Mouse (Mus musculus) ES-Bruce4 (cell line): ENCODE results near the gene Spast. TPM values are rescaled to one million over a fixed set of nuclear protein-coding genes. Genes with fewer than 3 reads are reported as not detected.

Source experiments
- H3K27ac ChIP-seq: 2 replicates; pipeline ENCODE4 v1.5.1; 2012; ENCODE audit warnings: low read length, inconsistent platforms; ENCODE audit not compliant: insufficient read depth
- H3K27me3 ChIP-seq: 2 replicates; pipeline ENCODE4 v1.6.1; 2012; ENCODE audit warnings: mild to moderate bottlenecking, low read length, inconsistent platforms; ENCODE audit not compliant: control insufficient read depth, poor library complexity, insufficient read depth, severe bottlenecking
- H3K36me3 ChIP-seq: 2 replicates; pipeline ENCODE4 v1.6.1; 2012; ENCODE audit warnings: inconsistent platforms, mild to moderate bottlenecking, low read length, moderate library complexity; ENCODE audit not compliant: control insufficient read depth, poor library complexity, insufficient read depth, severe bottlenecking
- H3K4me1 ChIP-seq: one replicate; pipeline ENCODE4 v1.8.1; 2011; ENCODE audit warnings: low read length; ENCODE audit not compliant: control insufficient read depth, insufficient read depth
- H3K4me3 ChIP-seq: 2 replicates; pipeline ENCODE4 v1.5.1; 2011; ENCODE audit warnings: low read depth, mild to moderate bottlenecking, low read length
- H3K9ac ChIP-seq: 2 replicates; pipeline ENCODE4 v1.6.1; 2012; ENCODE audit warnings: low read depth, mild to moderate bottlenecking, inconsistent platforms; ENCODE audit not compliant: poor library complexity, severe bottlenecking
- H3K9me3 ChIP-seq: replicated peaks from 2 replicates; pipeline ENCODE4 v1.6.1; 2012; ENCODE audit warnings: mild to moderate bottlenecking, low read length, inconsistent platforms; ENCODE audit not compliant: control insufficient read depth, poor library complexity, insufficient read depth, severe bottlenecking
- CTCF ChIP-seq: IDR thresholded peaks from one replicate; pipeline ENCODE4 v1.8.1; 2011; ENCODE audit warnings: low read depth, low read length
- EP300 ChIP-seq: IDR thresholded peaks from 2 replicates; pipeline ENCODE4 v1.6.1; 2011; ENCODE audit warnings: low read depth, low read length; ENCODE audit not compliant: insufficient read depth
- POLR2A ChIP-seq: IDR thresholded peaks from one replicate; pipeline ENCODE4 v1.8.1; 2011; ENCODE audit warnings: low read length; ENCODE audit not compliant: insufficient read depth
- polyA plus RNA-seq: library from polyadenylated mRNA; stranded (reverse); fragments of >200 nt; gene quantifications from 2 replicates; pipeline ENCODE4 v1.2.4, GENCODE M21; 2011; ENCODE audit warnings: low read depth; ENCODE audit not compliant: missing spikeins, insufficient read depth, insufficient read length

Gene Spast
- polyA plus RNA-seq, 1 experiment: 30.6 TPM

DNA sequence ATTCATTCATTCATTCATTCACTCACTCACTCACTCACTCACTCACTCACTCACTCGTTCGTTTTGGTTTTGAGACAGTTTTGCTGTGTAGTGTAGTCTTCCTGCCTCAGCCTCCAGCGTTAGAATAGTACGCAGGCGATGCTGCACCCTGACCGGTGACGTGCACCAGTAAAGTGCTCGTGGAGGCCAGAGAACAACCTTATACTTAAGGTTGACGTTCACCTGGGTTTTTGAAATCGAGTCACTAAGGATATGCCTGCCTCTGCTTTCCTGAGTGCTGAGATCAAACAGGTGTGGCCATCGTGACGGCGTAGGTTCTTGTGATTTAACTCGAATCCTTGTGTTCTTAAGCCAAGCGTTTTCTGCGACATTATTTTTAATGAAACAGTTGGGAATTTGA lies 56.1 kb downstream of the Spast start:
- Histone ChIP-seq H3K36me3 (no peaks in the 10 kb centered on the region), H3K4me3 (peak overlapping the region; percentile 44), H3K4me1 (no peaks in the 10 kb centered on the region), H3K9ac (peak overlapping the region; percentile 41), H3K27ac (no peak overlapping the region), H3K9me3 (no peaks in the 10 kb centered on the region), H3K27me3 (no peaks in the 10 kb centered on the region)
- TF ChIP-seq POLR2A (no peak), CTCF (no peak), EP300 (no peak)

- H3K36me3 ChIP-seq: no peaks in the 10 kb centered on the region
- peak within 1 kb of the TSS; percentile 99 for H3K4me3 ChIP-seq
- no peak within 1 kb of the TSS for H3K27ac ChIP-seq
- H3K4me1 ChIP-seq: no peaks in the 10 kb centered on the region
- H3K9me3 ChIP-seq: no peaks in the 10 kb centered on the region
- TF ChIP-seq CTCF (no peak), POLR2A (peak; percentile 85)
- H3K9ac ChIP-seq: peak within 1 kb of the TSS; percentile 79
- H3K27me3 ChIP-seq: no peaks in the 10 kb centered on the region
Measured at GRCm38 (mm10) chr17:74395383-74396065, 56.7 kb downstream of the Spast start, which contains the start of gene Slc30a6. Gene Slc30a6 (plus strand): TSS chr17:74395608.

DNA sequence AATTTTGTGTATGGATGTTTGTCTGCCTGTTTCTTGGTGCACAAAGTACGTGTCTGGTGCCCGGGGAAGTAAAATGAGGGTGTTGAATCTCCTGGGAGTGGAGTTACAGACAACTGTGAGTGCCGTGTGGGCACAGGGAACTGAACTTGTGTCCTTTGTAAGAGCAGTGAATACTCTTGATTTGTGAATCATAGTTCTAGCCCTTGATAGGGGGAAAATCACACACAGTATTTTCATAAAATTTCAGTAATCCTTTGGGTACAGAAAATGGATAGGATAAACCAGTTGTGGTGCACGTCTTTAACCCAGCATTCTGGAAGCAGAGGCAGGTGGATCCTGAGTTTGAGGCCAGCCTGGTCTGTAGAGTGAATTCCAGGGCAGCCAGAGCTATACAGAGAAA lies 58.0 kb downstream of the Spast start:
- TF ChIP-seq EP300: no peak
- no peak for TF ChIP-seq POLR2A
- TF ChIP-seq CTCF: no peak
- Histone ChIP-seq H3K27me3 (no peaks in the 10 kb centered on the region), H3K9ac (peak overlapping the region; percentile 79), H3K4me1 (no peaks in the 10 kb centered on the region), H3K36me3 (no peaks in the 10 kb centered on the region), H3K4me3 (no peak overlapping the region), H3K9me3 (no peaks in the 10 kb centered on the region), H3K27ac (no peak overlapping the region)

DNA sequence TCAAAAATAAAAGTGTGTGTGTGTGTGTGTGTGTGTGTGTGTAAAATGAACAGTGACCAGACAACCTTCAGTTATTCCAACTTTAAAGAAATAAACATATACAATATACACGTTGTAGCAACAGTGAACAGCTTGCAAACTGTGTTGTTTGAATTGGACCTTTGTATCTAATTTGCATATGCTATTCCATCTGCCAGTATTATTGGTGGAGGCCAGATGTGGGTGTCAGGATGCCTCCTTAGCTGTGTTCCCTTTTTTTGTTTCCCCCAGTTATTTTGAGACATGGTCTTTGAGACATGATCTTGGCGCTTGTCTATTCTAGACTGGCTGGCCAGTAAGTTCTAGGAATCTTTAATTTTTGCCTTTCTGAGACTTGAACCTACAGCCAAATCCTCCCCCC lies 58.4 kb downstream of the Spast start:
- Histone ChIP-seq H3K36me3 (no peaks in the 10 kb centered on the region), H3K4me1 (no peaks in the 10 kb centered on the region), H3K27ac (no peak overlapping the region), H3K9me3 (no peaks in the 10 kb centered on the region), H3K4me3 (no peak overlapping the region), H3K27me3 (no peaks in the 10 kb centered on the region), H3K9ac (no peak overlapping the region)
- no peak for TF ChIP-seq POLR2A
- no peak for TF ChIP-seq EP300
- TF ChIP-seq CTCF: no peak

DNA sequence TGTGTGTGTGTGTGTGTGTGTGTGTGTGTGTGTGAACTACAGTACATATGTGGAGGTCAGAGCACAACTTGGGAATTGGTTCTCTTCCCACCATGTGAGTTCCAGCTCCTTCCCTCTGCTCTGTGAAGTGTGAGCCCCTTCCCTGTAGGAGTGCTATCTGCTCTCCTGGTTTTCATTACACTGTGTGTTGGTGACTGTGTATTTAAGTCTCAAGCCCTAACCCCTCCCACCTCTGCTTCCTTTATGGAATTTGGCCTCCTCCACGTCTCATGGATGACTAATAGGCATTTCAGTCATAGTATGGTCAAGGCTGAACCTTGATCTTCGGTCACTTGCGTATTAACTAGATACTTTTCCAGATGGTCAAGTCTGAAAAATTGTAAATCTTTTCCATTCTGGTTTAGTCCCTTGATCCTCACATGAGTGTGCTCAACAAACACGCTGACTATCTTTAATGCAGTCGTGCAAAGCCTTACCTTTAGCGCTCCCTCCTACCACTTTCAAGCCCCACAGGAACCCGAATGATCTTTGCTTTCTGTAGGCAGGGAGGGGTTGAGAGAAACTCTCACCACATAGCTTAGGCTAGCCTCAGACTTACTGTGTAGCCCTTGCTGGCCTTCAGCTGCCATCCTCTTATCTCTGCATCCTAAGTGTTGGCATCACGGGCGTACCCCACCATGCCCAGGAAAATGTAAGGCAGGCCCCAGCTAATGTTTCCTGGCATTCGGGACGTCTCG lies 63.9 kb downstream of the Spast start:
- H3K9me3 ChIP-seq: no peaks in the 10 kb centered on the region
- peaks cover 2% of the 10 kb centered on the region for H3K36me3 ChIP-seq
- H3K4me1 ChIP-seq: no peaks in the 10 kb centered on the region
- H3K27ac ChIP-seq: no peak overlapping the region
- H3K4me3 ChIP-seq: no peak overlapping the region
- H3K27me3 ChIP-seq: no peaks in the 10 kb centered on the region
- TF ChIP-seq CTCF (no peak), POLR2A (no peak), EP300 (no peak)
- H3K9ac ChIP-seq: no peak overlapping the region

DNA sequence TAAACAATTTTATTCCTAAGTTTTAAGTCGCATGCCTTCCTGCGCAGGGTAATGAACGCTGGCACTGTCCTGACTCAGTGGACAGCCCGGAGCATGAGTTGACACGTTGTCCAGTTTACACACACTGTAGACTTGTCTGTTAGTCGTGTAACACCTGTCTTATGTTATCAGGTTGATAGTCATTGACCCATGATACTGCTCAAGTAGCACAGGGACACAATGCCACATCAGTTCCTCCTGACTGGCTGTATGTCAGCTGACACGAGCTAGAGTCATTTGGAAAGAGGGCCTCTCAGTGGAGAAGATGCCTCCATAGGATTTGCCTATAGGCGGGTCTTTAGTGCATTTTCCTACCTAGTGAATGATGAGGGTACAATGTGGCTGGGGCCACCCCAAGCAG lies 67.7 kb downstream of the Spast start:
- Histone ChIP-seq H3K4me1 (no peaks in the 10 kb centered on the region), H3K9ac (no peak overlapping the region), H3K36me3 (peaks cover 6% of the 10 kb centered on the region), H3K4me3 (no peak overlapping the region), H3K27me3 (no peaks in the 10 kb centered on the region), H3K9me3 (no peaks in the 10 kb centered on the region), H3K27ac (no peak overlapping the region)
- no peak for TF ChIP-seq CTCF
- TF ChIP-seq POLR2A: no peak
- TF ChIP-seq EP300: no peak
